Mouse (Mus musculus): ENCODE measurements at regions not wholly inside any gene's neighbourhood (a gene's known extent, or its start where the extent isn't known, plus 50 kb on each side); places are given as distances from the start of the nearest gene placed in this dataset.

GRCm38 (mm10) chr9:122531806-122532205 is 180.4 kb downstream of the Abhd5 start:
- no peaks in the 10 kb centered on the region for H3K79me2 ChIP-seq (ENCODE audit: control insufficient read depth, insufficient read depth, low read length)
- H3K36me3 ChIP-seq (ENCODE audit: control insufficient read depth, insufficient read depth, low read length), result no peaks in the 10 kb centered on the region
- no peaks in the 10 kb centered on the region for H3K27me3 ChIP-seq (ENCODE audit: control insufficient read depth, insufficient read depth, low read length)
- no peaks in the 10 kb centered on the region for H3K4me1 ChIP-seq (ENCODE audit: control insufficient read depth, insufficient read depth, low read length)
- TF ChIP-seq POLR2A (IDR thresholded peaks at IDR 0.05; ENCODE audit: extremely low read depth, insufficient read depth, low read length) (no peak), CTCF (IDR thresholded peaks at IDR 0.05; ENCODE audit: low read depth, low read length) (no peak)
- H3K9ac ChIP-seq (ENCODE audit: low read depth, low read length), result no peak overlapping the region
- H3K4me3 ChIP-seq (ENCODE audit: insufficient read depth, low read depth, low read length), result no peak overlapping the region
- H3K27ac ChIP-seq (replicated peaks; ENCODE audit: insufficient read depth, low read depth, low read length), result no peak overlapping the region
- WGBS, result 69% methylated on average over 2 of the region's 2 CpGs
- no peak for DNase-seq (ENCODE audit: extremely low read depth, low read depth, low spot score)

GRCm38 (mm10) chr9:122534121-122534814 is 182.9 kb downstream of the Abhd5 start:
- Histone ChIP-seq H3K4me3 (ENCODE audit: insufficient read depth, low read depth, low read length) (no peak overlapping the region), H3K27me3 (ENCODE audit: control insufficient read depth, insufficient read depth, low read length) (no peaks in the 10 kb centered on the region), H3K9ac (ENCODE audit: low read depth, low read length) (no peak overlapping the region), H3K4me1 (ENCODE audit: control insufficient read depth, insufficient read depth, low read length) (no peaks in the 10 kb centered on the region), H3K27ac (replicated peaks; ENCODE audit: insufficient read depth, low read depth, low read length) (no peak overlapping the region), H3K36me3 (ENCODE audit: control insufficient read depth, insufficient read depth, low read length) (no peaks in the 10 kb centered on the region), H3K79me2 (ENCODE audit: control insufficient read depth, insufficient read depth, low read length) (no peaks in the 10 kb centered on the region)
- WGBS, result 61% methylated on average over 15 of the region's 15 CpGs
- DNase-seq (ENCODE audit: extremely low read depth, low read depth, low spot score), result no peak
- no peak for TF ChIP-seq POLR2A (IDR thresholded peaks at IDR 0.05; ENCODE audit: extremely low read depth, insufficient read depth, low read length)

- TF ChIP-seq POLR2A (IDR thresholded peaks at IDR 0.05; ENCODE audit: extremely low read depth, insufficient read depth, low read length), result no peak
- no peak for TF ChIP-seq CTCF (IDR thresholded peaks at IDR 0.05; ENCODE audit: low read depth, low read length)
- no peak for DNase-seq (ENCODE audit: extremely low read depth, low read depth, low spot score)
- WGBS, result 69% methylated on average over 2 of the region's 2 CpGs
- Histone ChIP-seq H3K79me2 (ENCODE audit: control insufficient read depth, insufficient read depth, low read length) (no peaks in the 10 kb centered on the region), H3K9ac (ENCODE audit: low read depth, low read length) (no peak overlapping the region), H3K36me3 (ENCODE audit: control insufficient read depth, insufficient read depth, low read length) (no peaks in the 10 kb centered on the region), H3K4me1 (ENCODE audit: control insufficient read depth, insufficient read depth, low read length) (no peaks in the 10 kb centered on the region), H3K4me3 (ENCODE audit: insufficient read depth, low read depth, low read length) (no peak overlapping the region), H3K27me3 (ENCODE audit: control insufficient read depth, insufficient read depth, low read length) (no peaks in the 10 kb centered on the region), H3K27ac (replicated peaks; ENCODE audit: insufficient read depth, low read depth, low read length) (no peak overlapping the region)
Measured at GRCm38 (mm10) chr9:122534965-122535364, 183.6 kb downstream of the Abhd5 start.

- TF ChIP-seq CTCF (IDR thresholded peaks at IDR 0.05; ENCODE audit: low read depth, low read length) (no peak), POLR2A (IDR thresholded peaks at IDR 0.05; ENCODE audit: extremely low read depth, insufficient read depth, low read length) (no peak)
- Histone ChIP-seq H3K27me3 (ENCODE audit: control insufficient read depth, insufficient read depth, low read length) (no peaks in the 10 kb centered on the region), H3K4me3 (ENCODE audit: insufficient read depth, low read depth, low read length) (no peak overlapping the region), H3K27ac (replicated peaks; ENCODE audit: insufficient read depth, low read depth, low read length) (no peak overlapping the region), H3K79me2 (ENCODE audit: control insufficient read depth, insufficient read depth, low read length) (no peaks in the 10 kb centered on the region), H3K4me1 (ENCODE audit: control insufficient read depth, insufficient read depth, low read length) (no peaks in the 10 kb centered on the region), H3K36me3 (ENCODE audit: control insufficient read depth, insufficient read depth, low read length) (no peaks in the 10 kb centered on the region), H3K9ac (ENCODE audit: low read depth, low read length) (no peak overlapping the region)
- 39% methylated on average over 3 of the region's 3 CpGs for WGBS
- no peak for DNase-seq (ENCODE audit: extremely low read depth, low read depth, low spot score)
Measured at GRCm38 (mm10) chr9:122540091-122540490, 188.7 kb downstream of the Abhd5 start.

GRCm38 (mm10) chr9:122556051-122556450 is 191.1 kb upstream of the Topaz1 start:
- Histone ChIP-seq H3K27me3 (ENCODE audit: control insufficient read depth, insufficient read depth, low read length) (no peaks in the 10 kb centered on the region), H3K36me3 (ENCODE audit: control insufficient read depth, insufficient read depth, low read length) (no peaks in the 10 kb centered on the region), H3K4me3 (ENCODE audit: insufficient read depth, low read depth, low read length) (no peak overlapping the region), H3K27ac (replicated peaks; ENCODE audit: insufficient read depth, low read depth, low read length) (no peak overlapping the region), H3K4me1 (ENCODE audit: control insufficient read depth, insufficient read depth, low read length) (no peaks in the 10 kb centered on the region), H3K79me2 (ENCODE audit: control insufficient read depth, insufficient read depth, low read length) (no peaks in the 10 kb centered on the region), H3K9ac (ENCODE audit: low read depth, low read length) (no peak overlapping the region)
- WGBS, result 87% methylated on average over 9 of the region's 9 CpGs
- no peak for DNase-seq (ENCODE audit: extremely low read depth, low read depth, low spot score)
- TF ChIP-seq CTCF (IDR thresholded peaks at IDR 0.05; ENCODE audit: low read depth, low read length) (no peak), POLR2A (IDR thresholded peaks at IDR 0.05; ENCODE audit: extremely low read depth, insufficient read depth, low read length) (no peak)

- Histone ChIP-seq H3K36me3 (ENCODE audit: control insufficient read depth, insufficient read depth, low read length) (no peaks in the 10 kb centered on the region), H3K27ac (replicated peaks; ENCODE audit: insufficient read depth, low read depth, low read length) (no peak overlapping the region), H3K27me3 (ENCODE audit: control insufficient read depth, insufficient read depth, low read length) (peaks cover 13% of the 10 kb centered on the region), H3K4me3 (ENCODE audit: insufficient read depth, low read depth, low read length) (no peak overlapping the region), H3K4me1 (ENCODE audit: control insufficient read depth, insufficient read depth, low read length) (no peaks in the 10 kb centered on the region), H3K79me2 (ENCODE audit: control insufficient read depth, insufficient read depth, low read length) (no peaks in the 10 kb centered on the region), H3K9ac (ENCODE audit: low read depth, low read length) (no peak overlapping the region)
- DNase-seq (ENCODE audit: extremely low read depth, low read depth, low spot score), result no peak
- 60% methylated on average over 3 of the region's 3 CpGs for WGBS
- TF ChIP-seq CTCF (IDR thresholded peaks at IDR 0.05; ENCODE audit: low read depth, low read length), result no peak
- no peak for TF ChIP-seq POLR2A (IDR thresholded peaks at IDR 0.05; ENCODE audit: extremely low read depth, insufficient read depth, low read length)
Measured at GRCm38 (mm10) chr9:122566060-122566459, 181.1 kb upstream of the Topaz1 start.

Measured in liver, adult 2 months (tissue).